Mouse (Mus musculus) spleen, adult 2 months (tissue): ENCODE measurements around the gene Mapt.

Experiments used
- CTCF ChIP-seq: fragments of 200-500 bp; IDR thresholded peaks from 2 replicates; pipeline ENCODE4 v1.5.1; 2011; ENCODE audit warnings: mild to moderate bottlenecking, inconsistent platforms; ENCODE audit not compliant: insufficient read depth, insufficient read length, insufficient replicate concordance; ENCODE audit errors: extremely low read depth
- POLR2A ChIP-seq: fragments of 200-500 bp; IDR thresholded peaks from 2 replicates; pipeline ENCODE4 v1.6.1; 2011; ENCODE audit warnings: low read depth, low read length, inconsistent platforms

- TF ChIP-seq POLR2A: no peak
- no peak for TF ChIP-seq CTCF
Observed at GRCm38 (mm10) chr11:104220291-104220690, 10.9 kb upstream of the Mapt start.
